Mouse (Mus musculus): ENCODE data around the gene Vps35l.

GRCm38 (mm10) chr7:118845141-118845540 is 105.1 kb downstream of the Vps35l start:
- TF ChIP-seq EP300 (IDR thresholded peaks at IDR 0.05; ENCODE audit: low read depth) (no peak), CTCF (IDR thresholded peaks at IDR 0.05; ENCODE audit: low read depth) (no peak)
